Mouse (Mus musculus): ENCODE measurements at regions not wholly inside any gene's neighbourhood (a gene's known extent, or its start where the extent isn't known, plus 50 kb on each side); places are given as distances from the start of the nearest gene placed in this dataset.
"Not testable (repeated sequence)": the region's sequence is repeated elsewhere in the genome, so short reads cannot be mapped to it uniquely, and the experiment has no call there.

GRCm38 (mm10) chr3:11014911-11015310 lies 679.4 kb upstream of the Gm38303 start:
- not testable (repeated sequence) for TF ChIP-seq CTCF (IDR thresholded peaks at IDR 0.05; ENCODE audit: borderline replicate concordance, extremely low read depth, insufficient read depth, insufficient read length); POLR2A (IDR thresholded peaks at IDR 0.05; ENCODE audit: borderline replicate concordance, extremely low read depth, insufficient read depth, insufficient read length, poor library complexity, severe bottlenecking)

Measured in brain, embryonic 14.5 days (tissue).